Mouse (Mus musculus) brown adipose tissue, adult 24 weeks (tissue): ENCODE results near the gene Kazald1. TPM values are rescaled to one million over a fixed set of nuclear protein-coding genes. Genes with fewer than 3 reads are reported as not detected.
"Not testable (repeated sequence)": the region's sequence is repeated elsewhere in the genome, so short reads cannot be mapped to it uniquely, and the experiment has no call there.

ENCODE experiments used
- H3K27ac ChIP-seq: fragments of 200-500 bp; replicated peaks from 2 replicates; pipeline ENCODE4 v1.5.1; 2012; ENCODE audit warnings: low read depth, mild to moderate bottlenecking, low read length
- H3K4me1 ChIP-seq: fragments of 200-500 bp; 2 replicates; pipeline ENCODE4 v1.6.1; 2012; ENCODE audit warnings: low read length, mixed read lengths; ENCODE audit not compliant: control insufficient read depth, insufficient read depth, insufficient read length
- H3K4me3 ChIP-seq: fragments of 200-500 bp; 2 replicates; pipeline ENCODE4 v1.5.1; 2012; ENCODE audit warnings: low read depth, mild to moderate bottlenecking, low read length, moderate library complexity; ENCODE audit not compliant: insufficient read depth
- polyA plus RNA-seq: library from polyadenylated mRNA; stranded (reverse); fragments of >200 nt; gene quantifications from 2 replicates; pipeline ENCODE4 v1.2.4, GENCODE M21; 2012; ENCODE audit not compliant: missing spikeins, insufficient read depth, insufficient read length

Gene Kazald1
- 5.4 and 8.8 TPM in 2 replicates for polyA plus RNA-seq

DNA sequence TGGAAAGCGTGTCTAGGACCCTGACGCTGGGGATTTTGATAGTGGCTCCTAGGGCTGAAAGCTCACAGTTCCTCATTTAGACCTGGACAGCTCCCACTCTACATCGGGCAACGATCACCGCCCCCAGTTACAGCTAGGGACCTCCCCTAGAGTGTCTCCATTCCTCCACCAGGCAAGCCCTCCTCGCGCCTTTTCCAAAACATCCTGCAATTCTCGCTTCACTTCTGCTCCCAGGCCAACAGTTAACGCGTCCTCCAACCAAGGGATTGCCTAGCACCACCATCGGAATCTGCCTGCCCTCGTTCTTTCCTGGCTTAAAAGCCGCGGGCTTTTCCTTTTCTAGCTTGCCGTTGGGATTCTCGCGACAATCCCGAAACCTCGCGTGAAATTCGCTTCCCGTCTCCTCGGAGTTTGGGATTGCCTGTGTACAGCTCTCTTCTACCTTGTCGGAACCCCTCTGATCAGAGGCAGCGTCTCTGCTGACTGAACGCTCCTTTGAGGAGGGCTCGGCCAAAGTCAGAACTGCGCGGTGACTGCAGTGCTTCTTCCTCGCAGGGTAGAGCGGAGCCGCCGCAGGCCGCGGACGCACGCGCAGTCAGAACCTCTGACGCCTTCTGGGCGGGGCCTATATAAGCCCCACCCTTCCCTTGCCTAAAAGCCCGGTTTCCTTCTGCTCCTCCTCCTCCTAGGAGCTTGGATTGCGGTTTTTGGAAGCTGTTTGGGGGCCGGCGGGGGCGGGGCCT is at the start of gene Kazald1:
Gene Kazald1 (plus strand): TSS at position 662 of the 743 bp plus-strand sequence.
- H3K27ac ChIP-seq: peak within 1 kb of the TSS; percentile 98
- H3K4me1 ChIP-seq: 0 out of 2 replicates have a peak, but pooled peaks cover 2% of the 10 kb centered on the region
- peak within 1 kb of the TSS; percentile 81 for H3K4me3 ChIP-seq

DNA sequence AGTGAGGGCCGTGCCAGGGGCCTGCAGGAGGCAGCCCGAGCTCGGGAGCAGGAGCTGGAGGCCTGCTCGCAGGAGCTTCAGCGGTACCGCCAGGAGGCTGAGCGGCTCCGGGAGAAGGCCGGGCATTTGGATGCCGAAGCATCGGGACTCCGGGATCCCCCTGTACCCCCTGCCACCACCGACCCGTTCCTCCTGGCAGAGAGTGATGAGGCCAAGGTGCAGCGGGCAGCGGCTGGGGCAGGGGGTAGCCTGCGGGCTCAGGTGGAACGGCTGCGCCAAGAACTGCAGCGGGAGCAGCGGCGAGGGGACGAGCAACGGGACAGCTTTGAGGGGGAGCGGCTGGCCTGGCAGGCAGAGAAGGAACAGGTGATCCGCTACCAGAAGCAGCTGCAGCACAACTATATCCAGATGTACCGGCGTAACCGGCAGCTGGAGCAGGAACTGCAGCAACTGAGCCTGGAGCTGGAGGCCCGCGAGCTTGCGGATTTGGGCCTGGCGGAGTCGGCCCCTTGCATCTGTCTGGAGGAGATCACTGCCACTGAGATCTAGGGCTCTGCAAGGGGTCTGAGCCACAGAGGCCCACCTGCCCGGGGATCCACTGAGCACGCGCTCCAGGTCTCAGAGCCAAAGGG is 49.0 kb upstream of the Kazald1 start:
- Histone ChIP-seq H3K4me1 (peaks cover 28% of the 10 kb centered on the region), H3K27ac (no peak overlapping the region), H3K4me3 (no peak overlapping the region)

DNA sequence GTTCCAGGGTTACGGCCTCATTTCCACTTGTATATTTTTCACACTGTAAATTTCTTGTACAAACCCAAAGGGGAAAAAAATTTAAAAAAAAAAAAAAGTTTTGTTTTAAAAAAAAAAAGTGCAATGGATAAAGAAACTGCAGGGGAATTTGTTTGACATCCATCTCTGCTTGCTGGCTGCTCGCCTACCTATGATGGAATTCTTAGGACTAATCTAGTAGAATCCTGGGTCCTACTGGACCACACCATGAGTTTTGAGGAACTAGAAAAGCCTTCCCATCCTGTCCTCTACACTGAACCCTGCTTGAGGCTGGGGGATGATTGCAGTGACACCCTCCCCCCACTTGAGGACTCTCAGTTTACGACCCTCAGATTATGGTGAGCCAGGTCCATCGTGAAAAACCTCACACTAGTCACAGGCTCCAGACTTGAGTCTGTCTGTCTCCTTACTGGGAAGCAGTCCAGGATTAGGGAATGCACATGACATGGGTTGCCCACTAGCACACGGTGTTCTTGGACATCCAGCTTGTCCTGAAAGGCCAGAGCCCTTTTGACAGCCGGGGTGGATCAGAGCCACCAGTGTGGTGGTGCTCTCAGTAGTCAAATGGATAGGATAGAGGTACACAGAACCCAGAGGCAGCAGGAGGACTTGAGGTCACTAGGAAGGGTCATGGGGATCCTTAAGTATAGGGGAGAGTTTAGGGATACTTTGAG is 47.9 kb upstream of the Kazald1 start:
- peak overlapping the region; percentile 55 for H3K27ac ChIP-seq
- H3K4me1 ChIP-seq: peaks cover 25% of the 10 kb centered on the region
- no peak overlapping the region for H3K4me3 ChIP-seq

DNA sequence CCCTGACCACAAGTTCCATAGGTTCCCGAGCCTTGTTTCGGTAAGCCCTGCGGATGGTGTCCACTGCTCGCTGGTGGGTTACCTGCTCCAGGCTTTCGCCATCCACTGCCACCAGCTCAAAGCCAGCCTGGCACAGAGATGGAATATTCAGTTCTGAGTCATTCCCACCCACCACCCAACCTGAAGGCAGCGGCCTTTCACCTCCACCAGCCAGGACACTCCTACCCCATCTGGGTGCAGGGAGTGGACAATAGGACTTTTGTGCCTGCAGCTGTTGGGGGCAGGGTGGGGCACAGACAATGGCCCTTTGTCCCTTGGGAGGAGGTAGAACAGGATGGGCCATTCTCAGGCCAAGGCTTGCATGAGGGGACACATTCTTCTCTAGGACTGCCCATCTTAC is 47.2 kb upstream of the Kazald1 start:
- Histone ChIP-seq H3K27ac (peak overlapping the region; percentile 58), H3K4me1 (peaks cover 25% of the 10 kb centered on the region), H3K4me3 (no peak overlapping the region)

DNA sequence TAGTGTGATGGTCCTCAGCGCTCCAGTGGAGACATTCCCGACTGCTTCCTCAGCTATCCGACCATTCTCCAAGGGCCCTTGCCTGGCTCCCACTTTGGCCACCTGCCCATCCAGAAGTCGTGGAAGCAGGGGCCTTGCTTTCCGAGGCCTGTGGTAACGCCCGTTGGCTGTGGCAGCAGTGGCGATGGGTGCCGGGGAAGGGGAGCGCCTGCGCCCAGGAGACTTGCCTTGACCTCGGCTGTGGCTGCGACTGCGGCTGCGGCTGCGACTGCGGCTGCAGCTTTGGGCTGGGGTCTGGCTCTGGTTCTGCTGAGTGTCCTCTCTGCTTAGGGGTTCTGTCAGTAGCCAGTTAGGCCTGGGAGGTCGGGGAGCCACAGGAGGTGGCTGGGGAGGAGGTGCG is 46.3 kb upstream of the Kazald1 start:
- Histone ChIP-seq H3K4me1 (peaks cover 25% of the 10 kb centered on the region), H3K4me3 (no peak overlapping the region), H3K27ac (peak overlapping the region; percentile 58; the same call in 1 of the 2 replicates)

DNA sequence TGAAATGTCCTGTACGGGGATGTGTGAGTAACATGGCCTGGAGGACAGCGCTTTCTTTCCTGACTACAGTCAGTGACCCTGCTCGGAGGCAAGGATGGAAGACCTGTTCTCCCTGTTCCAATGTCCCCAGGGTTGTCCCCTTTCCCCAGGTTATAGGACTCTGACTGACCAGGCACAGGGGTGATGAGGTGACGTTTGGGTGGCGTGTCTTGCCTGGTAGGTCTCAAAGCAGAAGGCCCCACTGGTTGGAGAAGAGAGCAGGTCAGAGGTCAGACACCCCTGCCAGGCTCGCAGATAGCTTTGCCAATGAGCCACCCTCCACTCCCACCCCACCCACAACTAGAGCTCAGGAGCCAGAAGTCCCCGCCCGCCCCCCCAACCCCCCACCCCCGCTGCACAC is 45.5 kb upstream of the Kazald1 start:
- H3K27ac ChIP-seq: no peak overlapping the region

DNA sequence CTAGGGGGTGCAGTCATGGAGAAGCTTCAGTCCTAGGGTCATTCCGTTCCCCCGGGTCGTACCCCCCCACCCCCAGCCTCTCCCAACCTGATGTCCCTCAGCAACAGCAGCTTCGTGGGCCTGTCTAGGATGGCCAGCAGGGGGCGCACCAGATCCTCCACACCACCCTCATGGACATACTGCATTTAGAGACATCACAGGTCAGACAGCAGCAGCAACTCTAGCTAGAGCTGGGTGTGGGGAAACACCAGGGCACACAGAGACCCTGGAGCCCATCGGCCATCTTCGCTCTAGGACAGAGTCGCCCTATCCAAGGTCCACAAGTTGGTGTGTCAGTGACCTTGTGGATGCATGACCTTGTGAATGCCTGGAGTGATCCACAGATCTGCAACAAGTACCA is 44.9 kb upstream of the Kazald1 start:
- H3K4me3 ChIP-seq: no peak overlapping the region
- peaks cover 25% of the 10 kb centered on the region for H3K4me1 ChIP-seq
- no peak overlapping the region for H3K27ac ChIP-seq

More for the DNA sequence above, 45.5 kb upstream of the Kazald1 start:
- peaks cover 25% of the 10 kb centered on the region for H3K4me1 ChIP-seq
- no peak overlapping the region for H3K4me3 ChIP-seq

DNA sequence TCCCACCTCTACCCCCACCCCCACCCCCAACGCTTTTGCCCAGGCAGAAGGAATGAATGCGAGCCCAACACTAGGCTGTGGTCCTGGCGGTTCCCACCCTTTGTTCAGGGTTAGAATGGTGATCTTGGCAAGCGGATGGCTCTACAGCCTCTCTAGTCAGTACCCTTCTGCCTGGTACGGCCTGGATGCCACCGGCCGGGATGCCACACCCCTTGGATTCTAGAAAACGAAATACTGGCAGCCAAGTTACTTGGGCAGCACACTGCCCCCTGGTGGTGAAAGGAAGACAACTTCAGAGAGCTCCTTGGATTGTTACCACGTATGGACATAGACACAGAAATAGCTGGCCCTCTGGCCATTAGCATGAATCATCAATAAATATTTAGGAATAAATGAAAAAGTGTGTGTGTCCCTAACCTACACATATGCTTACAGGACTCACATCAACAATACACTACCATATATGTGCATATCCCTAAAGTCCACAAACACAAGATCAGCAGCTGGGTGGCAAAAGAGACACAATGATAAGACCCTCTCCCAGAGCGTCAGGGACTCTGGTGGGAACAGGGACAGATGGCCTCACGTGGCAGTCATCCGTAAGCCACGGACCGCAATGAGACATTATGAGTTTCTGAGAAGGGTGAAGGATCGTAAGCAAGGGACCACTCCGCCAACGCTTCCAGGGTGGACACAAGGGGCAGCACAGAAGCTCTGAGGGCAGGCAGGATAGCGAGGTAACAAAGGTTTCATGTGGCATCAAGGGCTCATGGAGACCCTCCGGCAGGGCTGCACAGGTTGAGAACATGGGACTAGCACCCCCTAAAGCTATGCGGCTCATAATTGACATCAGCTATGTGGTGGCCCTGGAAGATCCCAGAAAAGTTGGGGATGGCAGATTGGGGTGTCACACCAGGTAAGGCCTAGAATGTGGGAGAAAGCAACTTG is 44.0 kb upstream of the Kazald1 start:
- peak overlapping the region; percentile 38 for H3K4me3 ChIP-seq
- no peak overlapping the region for H3K27ac ChIP-seq
- H3K4me1 ChIP-seq: peaks cover 25% of the 10 kb centered on the region

DNA sequence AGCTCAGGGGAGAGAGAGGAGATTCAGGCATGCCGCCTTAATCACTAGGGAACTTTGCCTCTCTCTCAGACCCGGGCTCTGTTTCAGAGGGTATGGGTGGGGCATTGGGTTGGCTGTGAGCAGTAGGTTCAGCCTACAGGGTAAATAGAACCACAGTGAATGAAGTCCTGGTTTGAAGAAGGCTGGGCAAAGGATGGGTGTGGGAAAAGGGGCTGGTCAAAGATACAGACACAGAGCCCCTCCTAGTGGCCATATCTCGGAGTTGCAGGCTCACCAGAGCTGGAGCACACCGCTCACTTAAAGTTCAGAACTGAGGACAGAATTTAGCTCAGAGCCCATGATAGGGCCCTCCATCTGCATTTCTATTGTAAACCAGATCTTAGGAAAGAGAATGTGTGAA is 43.3 kb upstream of the Kazald1 start:
- H3K27ac ChIP-seq: no peak overlapping the region
- H3K4me3 ChIP-seq: no peak overlapping the region
- H3K4me1 ChIP-seq: peaks cover 25% of the 10 kb centered on the region

DNA sequence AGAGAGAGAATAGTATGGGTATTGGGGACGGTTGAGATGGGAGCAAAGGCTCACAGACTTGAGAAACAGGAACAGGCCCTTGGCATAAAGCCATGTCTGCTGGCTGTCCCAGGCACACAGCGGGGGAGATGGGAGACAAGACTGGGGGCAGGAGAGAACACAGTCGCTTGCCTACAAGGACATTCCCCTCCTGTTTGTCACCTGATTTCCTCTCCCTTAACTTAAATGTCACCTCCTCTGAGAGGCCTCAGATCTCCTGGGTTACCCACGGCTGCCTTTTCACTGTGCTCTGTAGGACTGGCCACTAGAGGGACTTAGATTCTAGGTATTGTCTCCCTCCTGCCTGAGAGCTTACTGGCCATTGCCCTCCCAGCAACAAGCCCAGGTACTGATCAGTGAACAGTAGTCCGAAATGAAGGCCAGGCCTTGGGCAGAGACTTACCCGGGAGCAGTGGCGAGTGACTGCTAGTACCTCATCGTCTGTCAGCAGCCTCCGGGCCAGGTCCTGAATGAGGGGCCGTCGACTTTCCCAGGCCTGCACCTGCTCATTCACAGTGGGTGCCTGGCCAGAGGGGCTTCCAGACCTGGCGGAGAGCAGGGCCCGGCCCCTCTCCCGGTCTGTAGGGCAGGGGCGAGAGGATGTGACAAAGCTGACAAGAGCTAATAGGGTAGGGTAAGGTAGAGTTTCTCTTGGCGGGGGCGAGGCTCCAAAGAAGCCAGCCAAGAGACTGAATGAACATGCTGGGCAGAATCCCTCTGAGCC is 42.3 kb upstream of the Kazald1 start:
- H3K4me3 ChIP-seq: no peak overlapping the region
- H3K27ac ChIP-seq: no peak overlapping the region
- H3K4me1 ChIP-seq: peaks cover 18% of the 10 kb centered on the region

DNA sequence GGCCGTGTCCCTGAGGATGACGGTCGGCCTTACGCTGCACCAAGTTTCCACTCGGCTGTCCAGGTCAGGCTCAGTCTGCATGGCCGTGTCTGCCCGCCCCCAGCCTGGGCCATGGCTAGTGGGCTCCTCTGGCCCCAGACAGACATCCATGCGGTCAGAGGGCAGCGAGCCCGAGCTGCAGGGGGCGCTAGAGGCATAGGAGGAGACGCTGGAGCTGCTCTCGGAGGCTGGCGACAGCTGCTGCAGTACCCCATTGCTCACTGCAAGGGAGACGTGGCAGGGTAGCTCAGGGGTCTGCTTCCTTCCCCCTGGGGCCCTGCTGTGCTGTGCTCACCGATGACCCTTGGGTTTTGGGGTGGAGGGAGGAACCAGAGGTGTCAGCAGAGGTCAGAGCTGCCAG is 38.2 kb upstream of the Kazald1 start:
- Histone ChIP-seq H3K4me1 (no peaks in the 10 kb centered on the region), H3K27ac (no peak overlapping the region), H3K4me3 (no peak overlapping the region)

DNA sequence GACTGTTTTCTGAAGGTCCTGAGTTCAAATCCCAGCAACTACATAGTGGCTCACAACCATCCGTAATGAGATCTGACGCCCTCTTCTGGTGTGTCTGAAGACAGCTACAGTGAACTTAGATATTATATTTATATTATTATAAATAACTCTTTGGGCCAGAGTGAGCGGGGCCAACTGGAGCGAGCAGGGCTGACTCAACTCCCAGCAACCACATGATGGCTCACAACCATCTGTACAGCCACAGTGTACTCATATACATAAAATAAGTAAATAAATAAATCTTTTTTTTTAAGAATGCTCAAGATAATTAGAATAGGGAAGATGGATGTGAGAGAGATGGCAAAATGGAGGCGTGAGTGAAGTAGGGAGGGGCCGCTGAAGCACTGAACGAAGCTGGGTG is 36.8 kb upstream of the Kazald1 start:
- H3K4me1 ChIP-seq, H3K4me3 ChIP-seq, H3K27ac ChIP-seq: not testable (repeated sequence)

DNA sequence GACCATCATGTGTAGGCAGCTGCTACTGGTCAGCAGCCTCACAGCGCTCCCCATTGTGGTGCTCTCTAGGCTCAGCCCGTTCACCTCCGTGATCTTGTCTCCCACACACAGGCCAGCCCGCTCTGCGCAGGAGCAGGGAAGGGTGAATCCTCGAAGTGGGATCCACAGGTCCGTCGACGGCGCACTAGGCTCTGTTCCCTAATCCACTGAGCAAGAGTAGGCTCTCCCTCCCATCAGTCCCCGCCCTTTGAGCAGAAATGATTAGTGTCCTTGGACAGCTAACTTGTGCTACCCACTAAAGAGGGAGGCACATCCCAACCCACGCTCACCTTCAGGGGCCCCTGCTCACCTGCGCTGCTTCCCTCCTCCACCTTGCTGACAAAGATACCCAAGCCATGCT is 34.8 kb upstream of the Kazald1 start:
- no peaks in the 10 kb centered on the region for H3K4me1 ChIP-seq
- H3K4me3 ChIP-seq: no peak overlapping the region
- H3K27ac ChIP-seq: no peak overlapping the region

DNA sequence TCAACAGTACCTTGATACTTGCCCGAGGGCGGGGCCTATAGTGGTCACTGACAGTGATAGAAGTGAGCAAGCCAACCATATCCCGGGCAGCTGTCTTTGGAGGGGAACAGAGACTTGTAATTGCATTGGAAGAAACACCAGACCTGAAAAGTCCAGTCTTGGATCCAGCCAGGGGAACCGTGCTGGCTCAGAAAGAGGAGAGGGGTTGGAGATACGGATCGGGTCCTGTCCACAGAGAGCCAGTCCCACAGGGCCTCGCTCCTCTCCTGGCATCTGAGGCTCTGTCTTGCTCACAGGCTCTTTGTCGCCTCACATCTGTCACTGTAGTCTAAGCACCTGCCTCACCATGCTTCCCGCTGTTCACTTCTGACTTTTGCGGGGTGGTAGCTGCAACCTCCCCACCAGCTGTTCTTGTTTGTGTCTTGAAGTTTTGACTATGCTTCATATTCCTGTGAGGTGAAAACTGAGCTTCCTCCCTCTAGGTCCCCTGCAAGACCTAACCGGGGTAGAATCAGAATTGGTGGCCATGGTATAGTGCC is 30.6 kb upstream of the Kazald1 start:
- H3K4me1 ChIP-seq: peaks cover 4% of the 10 kb centered on the region
- no peak overlapping the region for H3K4me3 ChIP-seq
- no peak overlapping the region for H3K27ac ChIP-seq
